Mouse (Mus musculus) embryo, embryonic 10.5 days (tissue): ENCODE results near the gene Endog.

ENCODE experiments used
- DNase-seq: peaks from one replicate; pipeline ENCODE4 v3.0.0-alpha.2; 2015; ENCODE audit warnings: low spot score

Gene Endog

GRCm38 (mm10) chr2:30211408-30212168, 40.3 kb downstream of the Endog start:
- DNase-seq, result no peak

GRCm38 (mm10) chr2:30212169-30212545, 40.9 kb downstream of the Endog start:
- DNase-seq, result no peak

- no peak for DNase-seq
These were observed 41.7 kb downstream of the Endog start for GRCm38 (mm10) chr2:30212951-30213350.

- DNase-seq, result no peak
These were observed 43.5 kb downstream of the Endog start for GRCm38 (mm10) chr2:30214745-30215144.

- DNase-seq, result no peak
These were observed 44.2 kb downstream of the Endog start for GRCm38 (mm10) chr2:30215493-30215892.

GRCm38 (mm10) chr2:30216293-30216692, 45.0 kb downstream of the Endog start:
- DNase-seq, result no peak
